Mouse (Mus musculus) left cerebral cortex, postnatal 10 days (tissue): Measurements from ENCODE around the gene Syt8. TPM values are rescaled to one million over a fixed set of nuclear protein-coding genes. Genes with fewer than 3 reads are reported as not detected.

Experiments
- DNase-seq, 2 experiments: peaks; one replicate each; pipeline ENCODE4 v3.0.0; 2021 to 2022; ENCODE audit warnings: low spot score in 2 of 2, mixed read lengths in 1 of 2; ENCODE audit errors: extremely low spot score in 1 of 2
- intact Hi-C: fragments of 180-260 bp; cut with DNase I; formaldehyde crosslinking; loops from one replicate; pipeline ENCODE4 v1.15.1; 2025
- total RNA-seq, 2 experiments: library from RNA; stranded (reverse); gene quantifications; 2 replicates each; pipeline ENCODE4 v1.2.3; 2021

Gene Syt8
- total RNA-seq, 2 experiments from 2014 or later, result not detected

DNA sequence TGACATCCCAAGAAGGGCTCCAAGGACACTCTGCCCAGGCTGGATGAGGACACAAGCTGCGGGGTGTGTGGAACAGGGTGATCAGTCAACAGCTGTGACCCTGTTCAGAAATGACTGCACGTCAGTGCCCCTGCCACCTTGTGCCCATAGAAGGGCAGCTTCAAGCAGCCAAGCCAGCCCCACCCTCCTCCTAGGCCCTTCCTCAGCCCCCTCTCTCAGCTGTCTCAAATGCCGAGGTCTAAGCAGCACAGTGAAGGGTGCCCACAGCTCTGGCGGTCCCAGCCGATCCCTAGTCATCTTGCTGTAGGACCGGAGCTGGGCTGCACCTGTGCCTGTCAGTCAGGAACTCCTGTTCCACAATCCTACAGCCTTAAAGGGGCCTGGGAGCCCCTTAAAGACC is 27.5 kb downstream of the Syt8 start:
- DNase-seq, result peak in 1 of 2 experiments; percentile 14
- intact Hi-C loops, result no loop called here

DNA sequence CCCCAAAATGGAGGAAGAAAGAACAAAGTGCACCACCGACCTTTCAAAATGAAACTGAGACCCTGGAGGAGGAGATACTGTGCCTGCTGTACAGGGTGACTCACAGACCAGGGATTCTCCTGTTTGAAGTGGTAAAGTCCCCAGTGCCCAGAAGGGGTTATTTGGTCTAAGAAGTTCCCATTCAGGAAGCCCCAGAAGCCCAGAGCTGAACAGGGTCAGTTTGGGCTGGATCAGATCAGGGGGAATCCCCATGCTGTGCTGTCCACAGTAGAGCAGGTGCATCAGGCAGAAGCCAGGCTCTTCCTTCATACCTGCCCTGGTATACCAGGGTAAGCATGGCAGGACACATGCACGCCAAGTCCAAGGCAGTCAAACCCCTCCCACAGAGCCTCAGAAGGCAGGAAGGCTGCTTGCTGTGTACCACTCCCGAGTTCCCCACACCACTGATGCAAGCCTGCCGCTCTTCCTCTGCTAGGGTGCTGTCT is 28.0 kb downstream of the Syt8 start:
- intact Hi-C loops, result no loop called here
- DNase-seq, result peak in 1 of 2 experiments; percentile 11

DNA sequence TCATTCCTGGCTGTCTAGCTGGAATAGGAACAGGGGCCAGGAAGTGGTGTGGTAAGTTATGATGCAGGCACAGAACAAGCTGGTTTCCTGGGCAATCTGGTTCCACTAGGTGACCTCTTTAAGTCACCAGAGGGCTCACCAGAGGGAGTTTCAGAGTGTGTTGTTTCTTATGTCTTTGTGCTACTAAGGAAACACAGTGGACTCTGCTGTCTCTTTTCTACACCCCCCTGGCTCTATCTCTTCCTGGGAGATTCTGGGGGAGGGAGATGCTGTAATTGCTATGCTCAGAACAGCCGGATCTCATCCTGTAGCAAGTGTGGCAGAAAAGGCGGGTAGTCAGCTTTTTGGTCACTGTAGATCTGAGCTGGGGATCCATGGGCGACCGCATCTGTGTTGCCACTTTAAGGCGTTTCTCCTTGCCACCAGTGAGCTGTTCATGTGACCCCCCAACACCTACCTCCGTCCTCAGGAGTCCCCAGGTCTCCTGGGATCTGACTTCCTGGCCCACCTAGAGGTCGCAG is 35.6 kb downstream of the Syt8 start:
- DNase-seq, result no peak
- intact Hi-C loops, result no loop called here

DNA sequence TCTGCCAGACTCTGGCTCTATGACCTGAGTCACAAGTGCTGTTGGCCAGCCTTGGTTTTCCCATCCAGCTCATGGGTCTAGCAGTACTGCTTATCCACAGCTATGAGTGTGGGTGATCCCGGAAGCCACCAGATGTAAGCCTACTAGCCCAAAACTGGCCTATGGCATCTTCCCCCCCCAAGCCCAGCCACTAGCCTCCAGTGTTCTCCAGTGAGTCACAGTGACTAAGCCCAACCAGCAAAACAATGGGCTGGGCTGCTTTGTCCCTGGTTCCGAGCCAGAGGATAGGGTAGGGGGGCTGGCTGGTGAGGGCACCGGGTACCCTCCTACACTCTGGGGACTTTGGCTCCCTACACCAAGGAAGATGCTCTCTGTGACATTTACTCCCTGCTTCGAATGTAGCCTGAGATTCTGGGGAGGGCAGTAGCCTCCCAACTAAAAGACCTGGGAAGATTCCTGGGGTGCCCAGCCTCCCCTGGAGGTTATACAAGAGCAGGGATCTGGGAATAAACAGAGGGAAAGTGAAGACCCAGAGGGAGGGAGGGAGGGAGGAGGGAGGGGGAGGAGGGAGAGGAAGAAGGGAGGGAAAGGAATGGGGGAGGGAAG is 36.3 kb downstream of the Syt8 start:
- intact Hi-C loops, result no loop called here

DNA sequence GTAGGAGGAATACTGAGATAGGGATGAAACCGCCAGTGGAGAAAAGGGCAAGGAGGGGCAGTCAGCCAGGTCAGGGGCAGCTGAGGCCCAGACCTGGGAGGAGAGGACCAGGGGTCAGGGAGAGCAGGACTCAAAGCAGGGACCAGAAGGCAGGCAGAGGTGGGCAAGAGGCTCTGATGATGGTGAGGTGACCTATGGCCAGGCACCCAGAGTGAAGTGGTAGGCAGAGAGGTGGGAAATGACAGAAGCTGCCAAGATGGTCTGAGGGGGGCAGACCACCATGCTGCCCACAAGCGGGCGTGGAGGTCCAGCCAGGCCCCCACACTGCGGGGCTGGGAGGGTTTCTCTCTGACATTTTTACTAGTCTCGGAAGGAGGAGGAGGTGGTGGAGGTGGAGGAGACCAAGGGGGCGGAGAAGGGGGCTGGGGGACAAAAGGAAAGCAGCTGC is 36.8 kb downstream of the Syt8 start:
- no peak for DNase-seq
- intact Hi-C loops, result no loop called here

More for the DNA sequence above, 36.3 kb downstream of the Syt8 start:
- DNase-seq, result no peak

DNA sequence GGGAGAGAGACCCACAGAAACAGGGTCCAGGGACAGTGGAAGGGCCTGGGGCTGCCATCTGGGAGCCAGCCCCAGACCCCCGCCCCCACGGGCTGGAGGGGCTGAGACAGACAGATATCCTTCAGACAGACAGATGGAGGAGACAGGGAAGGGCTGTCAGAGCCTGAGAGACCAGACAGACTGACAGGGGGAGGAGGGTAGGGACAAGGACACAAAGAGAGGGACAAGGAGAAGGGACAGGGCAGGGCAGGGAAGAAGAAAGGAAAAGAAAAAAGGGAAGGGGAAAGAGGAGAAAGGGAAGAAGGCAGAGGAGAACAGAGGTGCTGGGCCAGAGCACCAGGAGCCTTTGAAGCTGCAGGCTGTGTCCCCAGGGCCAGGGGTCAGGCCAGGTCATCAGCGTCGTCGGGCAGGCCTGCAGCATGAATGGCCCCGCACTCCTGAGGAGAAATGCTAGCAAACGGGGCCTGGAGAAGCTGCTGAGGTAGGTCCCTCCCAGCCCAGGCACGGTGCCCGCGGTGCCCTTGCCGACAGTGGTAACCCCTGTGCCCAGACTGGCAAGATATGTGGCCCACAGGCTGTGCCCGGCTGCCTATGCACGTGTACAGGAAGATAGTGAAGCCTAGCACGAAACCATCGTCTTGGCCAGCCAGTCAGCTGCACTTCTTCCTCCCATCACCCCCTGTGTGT is 37.4 kb downstream of the Syt8 start:
- intact Hi-C loops, result no loop called here
- DNase-seq, result peak in 1 of 2 experiments; percentile 33

DNA sequence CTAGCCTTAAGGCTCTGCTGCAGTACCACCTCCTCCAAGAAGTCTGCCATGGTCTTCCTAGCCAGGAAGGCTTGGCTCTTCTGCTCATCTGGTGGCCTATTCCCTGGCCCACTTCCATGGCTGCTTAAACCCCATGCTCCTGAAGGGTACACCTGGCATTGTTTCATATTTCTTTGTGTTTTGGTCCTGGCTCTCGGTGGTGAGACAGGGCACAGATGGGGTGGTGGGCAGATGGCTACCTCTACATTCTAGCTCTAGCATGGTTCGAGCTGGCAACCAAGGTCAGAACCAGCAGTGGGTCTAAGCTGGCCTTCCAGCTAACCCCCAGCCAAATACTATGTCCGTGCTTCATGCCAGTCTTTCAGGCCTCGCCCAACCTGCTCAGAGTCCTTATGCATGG is 38.3 kb downstream of the Syt8 start:
- intact Hi-C loops, result no loop called here
- peak in 1 of 2 experiments; percentile 13 for DNase-seq

DNA sequence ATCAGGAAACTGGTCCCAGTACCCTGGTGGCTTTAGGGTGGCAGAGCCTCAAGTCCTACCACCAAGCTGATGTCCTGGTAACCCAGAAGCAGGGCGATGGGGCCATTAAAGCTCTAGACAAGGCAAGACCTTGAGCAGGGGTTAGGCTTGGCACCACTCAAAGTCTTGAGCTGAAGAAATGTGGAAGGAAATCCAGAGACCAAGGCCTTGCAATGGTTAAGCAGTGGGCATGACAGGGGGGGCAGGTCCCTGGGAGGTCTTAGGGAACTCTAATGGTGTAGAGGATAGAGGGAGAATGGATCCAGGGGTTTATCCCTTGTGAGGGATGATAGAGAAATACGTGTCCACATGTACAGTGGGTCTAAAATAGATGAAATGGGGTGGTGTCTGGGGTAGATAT is 38.8 kb downstream of the Syt8 start:
- intact Hi-C loops, result no loop called here

DNA sequence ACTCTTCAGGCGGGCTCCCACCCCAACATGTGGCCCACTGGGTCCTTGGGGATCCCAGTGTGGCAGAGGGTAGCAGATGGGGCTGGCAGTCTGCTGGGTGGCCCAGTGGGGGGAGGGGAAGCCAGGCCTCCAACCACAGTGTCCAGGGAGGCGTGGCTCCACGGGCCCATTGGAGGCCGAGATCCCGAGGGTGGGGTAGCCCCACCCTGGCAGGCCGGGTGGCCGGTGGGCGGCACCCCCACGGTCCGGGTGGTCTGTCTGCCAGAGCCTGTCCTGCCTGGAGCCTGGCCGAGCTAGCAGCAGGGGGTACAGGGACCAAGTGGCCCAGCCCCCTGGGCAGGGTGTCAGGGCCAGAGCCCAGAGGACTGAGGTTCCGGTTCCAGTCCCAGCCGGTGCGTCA is 40.1 kb downstream of the Syt8 start:
- peak in 1 of 2 experiments; percentile 37 for DNase-seq
- intact Hi-C loops, result no loop called here

More for the DNA sequence above, 38.8 kb downstream of the Syt8 start:
- DNase-seq, result peak in 1 of 2 experiments; percentile 13

DNA sequence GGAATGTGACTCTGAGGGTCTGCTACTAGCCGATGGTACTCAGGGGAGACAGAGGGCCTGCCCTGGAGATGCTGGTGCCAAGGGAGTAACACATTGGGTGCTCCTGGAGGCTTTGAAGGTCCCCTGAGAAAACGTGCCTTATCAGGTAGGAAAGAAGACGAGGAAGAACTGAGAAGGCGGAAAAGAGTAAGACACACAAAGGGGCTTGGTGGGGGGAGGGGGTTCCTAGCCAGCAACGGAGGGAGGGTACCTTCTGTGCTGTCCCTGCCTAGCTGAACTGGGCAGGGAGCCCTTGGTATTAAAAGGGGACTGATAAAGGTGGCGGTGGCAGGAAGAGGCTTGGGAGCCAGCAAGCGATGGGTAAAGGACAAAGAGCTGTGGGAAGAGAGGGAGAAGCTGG is 41.0 kb downstream of the Syt8 start:
- intact Hi-C loops, result no loop called here

DNA sequence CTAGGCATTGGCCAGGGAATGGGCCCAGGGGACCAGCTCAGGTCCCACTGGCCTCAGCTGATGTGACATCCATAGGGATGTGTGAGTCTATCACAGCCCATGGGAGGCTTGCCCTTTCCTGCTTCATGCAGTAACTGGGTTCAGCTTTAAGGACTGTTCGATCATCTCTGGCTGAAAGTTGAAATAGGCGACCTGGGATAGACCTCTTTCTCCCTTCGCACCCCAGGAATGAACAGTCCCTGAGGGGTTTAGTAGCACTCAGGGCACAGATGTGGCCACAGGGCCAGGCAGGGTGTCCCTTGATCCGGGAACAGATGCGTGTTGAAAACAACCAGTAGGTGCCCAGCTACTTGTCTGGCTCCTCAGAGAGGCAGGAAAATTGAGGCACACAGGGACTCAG is 41.6 kb downstream of the Syt8 start:
- peak in 1 of 2 experiments; percentile 10 for DNase-seq
- intact Hi-C loops, result no loop called here

More for the DNA sequence above, 41.0 kb downstream of the Syt8 start:
- peak in 1 of 2 experiments; percentile 18 for DNase-seq

DNA sequence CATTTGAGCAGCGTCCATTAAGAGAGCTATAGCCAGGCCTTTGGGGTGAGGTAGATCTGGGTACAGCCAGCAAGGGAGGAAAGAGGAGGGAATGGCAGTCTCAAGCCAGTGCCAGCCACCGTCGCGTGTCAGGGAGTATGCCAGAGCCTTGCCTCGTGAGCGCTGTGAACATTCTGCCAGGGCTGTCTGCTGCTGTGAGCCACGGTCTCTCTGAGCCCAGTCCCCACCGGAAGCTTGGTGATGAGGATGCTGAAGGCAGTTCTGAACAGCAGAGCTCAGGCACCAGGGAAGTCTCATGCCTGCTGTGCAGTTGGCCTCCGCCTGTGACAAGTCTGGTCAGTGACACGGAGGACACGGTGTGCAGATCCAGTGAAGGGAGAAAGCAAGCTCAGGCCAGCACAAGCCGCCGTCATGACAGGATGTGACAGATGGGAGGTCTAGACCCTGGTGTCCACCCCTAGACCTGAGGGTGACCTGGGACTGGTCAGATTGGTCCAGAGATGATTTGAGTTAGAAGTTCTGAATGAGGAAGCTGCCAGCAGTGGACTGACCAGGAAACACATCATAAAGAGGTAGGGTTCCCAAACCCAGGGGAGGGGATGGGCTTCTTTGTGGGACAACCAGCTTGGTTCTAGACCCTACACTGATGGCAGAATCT is 42.3 kb downstream of the Syt8 start:
- intact Hi-C loops, result no loop called here
- DNase-seq, result peak in 1 of 2 experiments; percentile 54

DNA sequence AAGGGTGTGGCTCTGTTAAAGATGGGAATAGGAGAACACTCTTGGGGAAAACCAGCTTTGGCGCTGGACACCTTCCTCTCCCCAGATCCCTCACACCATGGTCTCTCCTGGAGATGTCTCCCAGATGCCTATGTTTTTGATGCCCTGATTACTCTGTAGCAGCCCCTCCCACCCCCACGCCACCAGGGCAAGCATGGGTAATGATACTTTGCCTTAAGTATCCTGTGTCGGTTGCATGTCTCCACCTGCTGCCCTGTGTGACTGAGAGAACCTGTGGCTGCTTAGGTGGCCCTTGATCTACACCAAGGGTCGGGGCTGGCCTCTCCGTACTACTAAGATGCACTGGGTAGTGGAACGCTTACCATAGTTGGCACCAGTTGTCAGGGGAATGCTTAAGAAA is 43.4 kb downstream of the Syt8 start:
- intact Hi-C loops, result no loop called here
- DNase-seq, result no peak

DNA sequence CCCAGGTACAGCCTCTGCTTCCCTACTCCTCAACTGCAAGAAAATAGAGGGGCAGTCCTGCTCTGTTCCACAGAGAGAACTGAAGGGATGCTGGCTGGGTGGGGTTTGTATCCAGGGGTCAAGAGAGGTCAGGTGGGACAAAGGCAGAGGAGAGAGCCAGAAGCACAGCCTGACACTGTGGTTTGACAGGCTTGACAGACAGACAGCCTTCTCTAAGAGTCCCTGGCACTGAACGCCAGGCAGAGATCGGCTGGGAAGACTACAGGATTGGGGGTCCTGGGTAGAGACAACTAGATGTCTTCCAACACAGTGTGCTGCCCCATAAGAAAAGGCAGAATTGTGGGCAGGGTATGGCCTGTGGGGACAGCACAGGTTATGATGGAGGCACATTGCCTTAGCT is 43.9 kb downstream of the Syt8 start:
- no peak for DNase-seq
- intact Hi-C loops, result no loop called here

DNA sequence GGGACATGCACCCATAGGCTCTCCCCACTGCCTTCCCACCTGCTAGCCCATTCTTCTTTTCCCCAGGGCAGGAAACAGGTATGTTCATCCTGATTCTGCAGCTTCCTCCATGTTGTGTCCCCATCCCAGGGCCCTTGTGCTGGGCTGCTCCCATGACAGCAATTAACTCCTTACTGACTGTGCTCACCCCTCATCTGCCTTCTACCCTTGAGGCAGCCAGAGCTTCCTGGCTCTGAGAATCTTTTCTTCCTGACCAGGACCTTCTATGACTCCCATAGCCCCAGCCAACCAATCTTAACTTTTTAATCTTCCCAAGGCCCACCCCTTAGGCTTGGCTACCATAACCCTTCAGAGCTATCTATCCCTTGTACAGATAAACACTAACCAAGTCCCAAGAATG is 44.7 kb downstream of the Syt8 start:
- intact Hi-C loops, result no loop called here
- DNase-seq, result no peak

DNA sequence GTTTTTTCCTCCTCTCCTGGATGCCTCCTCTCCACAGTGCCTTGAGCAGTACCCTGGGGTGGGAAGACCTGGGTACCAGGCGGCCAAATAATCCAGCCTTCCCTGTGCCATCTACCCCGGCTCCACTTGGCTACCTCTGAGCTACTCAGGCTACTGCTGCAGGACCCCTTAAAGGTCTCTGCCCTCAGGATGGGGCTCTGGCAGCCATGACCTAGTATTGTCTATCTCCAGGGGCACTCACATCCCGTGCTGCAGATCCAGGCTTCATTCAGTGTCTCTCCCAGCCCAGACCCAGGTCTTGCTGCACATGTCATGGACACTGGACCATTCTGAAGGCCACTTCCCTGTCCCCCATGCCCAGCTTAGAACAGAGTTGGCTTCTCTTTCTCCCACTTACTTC is 45.2 kb downstream of the Syt8 start:
- DNase-seq, result no peak
- intact Hi-C loops, result loop anchor here (5.0 to 10.0 kb wide), 2 partner anchors 95 to 192 kb away; no protein-coding TSS in a partner anchor

DNA sequence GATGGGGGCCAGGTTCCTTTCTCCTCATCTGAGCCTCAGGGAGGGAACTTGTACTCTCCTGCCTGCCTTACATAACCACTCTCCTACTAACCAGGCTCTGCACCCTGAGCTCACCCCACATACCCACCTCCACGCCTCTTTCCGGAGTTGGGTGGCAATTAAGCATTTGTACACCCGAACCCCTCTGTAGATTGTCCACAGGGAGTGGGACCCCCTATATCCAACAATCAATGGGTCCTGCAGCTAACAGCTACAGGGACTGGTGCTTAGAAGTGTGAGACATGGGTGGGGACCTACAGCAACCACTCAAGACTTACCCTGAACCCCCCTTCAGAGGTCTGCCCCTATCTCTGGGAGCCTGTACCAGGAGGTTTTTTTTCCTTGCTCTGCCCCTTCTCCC is 46.0 kb downstream of the Syt8 start:
- DNase-seq, result no peak
- intact Hi-C loops, result loop anchor here (5.0 to 10.0 kb wide), 2 partner anchors 94 to 192 kb away; no protein-coding TSS in a partner anchor

DNA sequence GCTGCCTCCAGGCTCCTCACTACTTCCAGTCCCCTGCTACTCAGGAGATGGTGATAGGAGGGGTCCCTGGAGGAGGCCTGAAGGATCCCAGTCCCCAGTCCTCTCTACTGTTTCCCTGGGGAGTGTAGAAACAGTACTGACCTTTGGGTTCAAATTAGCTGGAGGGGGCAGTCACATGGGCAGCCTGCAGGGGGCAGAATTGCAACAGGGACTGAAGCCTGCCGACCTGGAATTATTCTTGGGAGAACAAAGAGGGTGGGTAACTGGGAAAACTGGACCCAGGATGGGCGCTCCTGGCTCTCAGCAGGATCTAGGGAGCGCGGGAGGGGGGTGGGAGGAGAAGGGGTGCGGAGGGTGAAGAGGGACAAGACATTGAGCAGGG is 46.5 kb downstream of the Syt8 start:
- peak in 1 of 2 experiments; percentile 65 for DNase-seq
- intact Hi-C loops, result loop anchor here (5.0 to 10.0 kb wide), 2 partner anchors 94 to 191 kb away; no protein-coding TSS in a partner anchor

DNA sequence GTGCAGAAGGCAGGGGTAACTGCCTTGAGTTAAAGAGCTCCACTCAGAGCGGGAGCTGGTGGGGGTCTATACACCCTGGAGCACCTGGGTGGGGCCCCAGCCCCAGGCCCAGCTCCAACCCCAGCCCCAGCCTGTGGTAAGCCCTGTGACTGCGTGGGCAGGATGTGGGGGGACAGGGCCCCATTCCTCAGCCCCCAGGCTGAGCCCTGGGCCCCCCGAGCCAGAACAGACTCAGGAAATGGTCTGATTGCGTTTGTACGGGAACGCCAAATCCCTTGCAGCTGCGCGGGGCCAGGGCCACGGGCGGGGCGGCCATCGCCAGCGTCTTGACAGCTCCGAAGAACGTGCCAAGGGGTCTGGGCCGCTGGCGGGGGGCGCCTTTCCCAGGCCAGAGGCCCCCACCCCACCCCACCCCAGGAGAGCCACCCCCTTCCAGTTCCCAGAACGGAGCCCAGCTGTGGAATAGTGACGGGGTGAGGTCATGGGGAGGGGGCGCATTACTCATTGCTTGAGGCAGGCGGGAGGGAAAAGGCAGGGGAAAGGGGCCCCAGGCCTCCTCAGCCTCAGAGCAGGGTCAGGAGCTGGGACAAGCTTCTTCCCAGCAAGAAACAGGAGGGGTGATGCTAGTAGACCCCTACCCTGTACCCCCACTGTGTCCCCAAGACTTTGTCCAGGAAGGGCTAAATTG is 47.1 kb downstream of the Syt8 start:
- DNase-seq, result no peak
- intact Hi-C loops, result loop anchor here (5.0 to 10.0 kb wide), 2 partner anchors 93 to 191 kb away; no protein-coding TSS in a partner anchor
